Mouse (Mus musculus): ENCODE results near the gene Wdr74. TPM values are rescaled to one million over a fixed set of nuclear protein-coding genes. Genes with fewer than 3 reads are reported as not detected.

Wdr74 gene
- polyA plus RNA-seq, 1 experiment, result 97.0 TPM

DNA sequence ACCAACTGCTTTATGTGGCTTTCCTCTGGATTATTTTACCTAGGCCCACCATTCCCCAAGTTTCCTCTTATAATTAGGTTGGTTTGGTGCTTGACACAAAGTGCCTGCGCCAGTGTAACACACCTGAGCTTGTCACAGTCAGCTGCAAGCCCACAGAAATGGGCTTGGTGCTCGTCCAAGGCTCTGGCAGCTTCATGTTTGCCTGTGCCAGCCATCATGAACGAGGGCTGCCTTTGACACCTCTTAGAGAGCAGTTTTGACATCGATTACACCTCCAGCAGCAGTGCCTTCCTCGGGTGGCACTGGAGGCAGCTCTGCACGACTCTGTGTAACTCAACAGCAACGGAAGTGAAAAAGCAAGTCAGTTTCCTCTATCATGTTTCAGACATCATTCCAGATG lies 54.5 kb downstream of the Wdr74 start:
- Histone ChIP-seq H3K9me3 (replicated peaks; ENCODE audit: control insufficient read depth, insufficient read depth, low read length, poor library complexity, severe bottlenecking) (no peaks in the 10 kb centered on the region), H3K4me1 (ENCODE audit: control insufficient read depth, insufficient read depth, low read length) (no peaks in the 10 kb centered on the region), H3K36me3 (ENCODE audit: control insufficient read depth, insufficient read depth, low read length, poor library complexity, severe bottlenecking) (peaks cover 16% of the 10 kb centered on the region), H3K27ac (ENCODE audit: insufficient read depth, low read length) (no peak overlapping the region), H3K4me3 (ENCODE audit: low read depth, low read length) (no peak overlapping the region), H3K9ac (ENCODE audit: low read depth, poor library complexity, severe bottlenecking) (no peak overlapping the region), H3K27me3 (ENCODE audit: control insufficient read depth, insufficient read depth, low read length, poor library complexity, severe bottlenecking) (no peaks in the 10 kb centered on the region)
- TF ChIP-seq CTCF (IDR thresholded peaks at IDR 0.05; ENCODE audit: low read depth, low read length) (no peak), EP300 (IDR thresholded peaks at IDR 0.05; ENCODE audit: insufficient read depth, low read depth, low read length) (no peak), POLR2A (IDR thresholded peaks at IDR 0.05; ENCODE audit: insufficient read depth, low read length) (no peak)

Other genes starting within 250 kb of the Wdr74 start
- not detected in 2 replicates for gene Slc22a8, start 144.6 kb upstream of the Wdr74 start, polyA plus RNA-seq (2011; ENCODE audit: insufficient read depth, insufficient read length, low read depth, missing spikeins)
- gene Slc22a6, start 117.8 kb upstream of the Wdr74 start, polyA plus RNA-seq (2011; ENCODE audit: insufficient read depth, insufficient read length, low read depth, missing spikeins), result not detected in 2 replicates
- gene Chrm1, start 72.0 kb upstream of the Wdr74 start, polyA plus RNA-seq (2011; ENCODE audit: insufficient read depth, insufficient read length, low read depth, missing spikeins), result not detected in 2 replicates
- 170 TPM in 2 replicates for gene Slc3a2, start 12.5 kb upstream of the Wdr74 start, polyA plus RNA-seq (2011; ENCODE audit: insufficient read depth, insufficient read length, low read depth, missing spikeins)
- gene 1700092M07Rik, start 4.9 kb downstream of the Wdr74 start, polyA plus RNA-seq (2011; ENCODE audit: insufficient read depth, insufficient read length, low read depth, missing spikeins), result 2.2 TPM in 1 of 2 replicates, not detected in the other
- gene Stx5a, start 5.6 kb downstream of the Wdr74 start, polyA plus RNA-seq (2011; ENCODE audit: insufficient read depth, insufficient read length, low read depth, missing spikeins), result 45.6 and 47.1 TPM in 2 replicates
- 122 and 200 TPM in 2 replicates for gene Nxf1, start 21.2 kb downstream of the Wdr74 start, polyA plus RNA-seq (2011; ENCODE audit: insufficient read depth, insufficient read length, low read depth, missing spikeins)
- 21.4 and 23.4 TPM in 2 replicates for gene Tmem223, start 35.2 kb downstream of the Wdr74 start, polyA plus RNA-seq (2011; ENCODE audit: insufficient read depth, insufficient read length, low read depth, missing spikeins)
- gene Tmem179b, start 38.6 kb downstream of the Wdr74 start, polyA plus RNA-seq (2011; ENCODE audit: insufficient read depth, insufficient read length, low read depth, missing spikeins), result 29.0 and 34.5 TPM in 2 replicates
- 17.1 and 17.7 TPM in 2 replicates for gene Taf6l, start 50.6 kb downstream of the Wdr74 start, polyA plus RNA-seq (2011; ENCODE audit: insufficient read depth, insufficient read length, low read depth, missing spikeins)
- 98.2 and 103 TPM in 2 replicates for gene Polr2g, start 62.8 kb downstream of the Wdr74 start, polyA plus RNA-seq (2011; ENCODE audit: insufficient read depth, insufficient read length, low read depth, missing spikeins)
- 3.1 and 4.1 TPM in 2 replicates for gene Zbtb3, start 66.7 kb downstream of the Wdr74 start, polyA plus RNA-seq (2011; ENCODE audit: insufficient read depth, insufficient read length, low read depth, missing spikeins)
- 77.3 and 84.9 TPM in 2 replicates for gene Ttc9c, start 83.5 kb downstream of the Wdr74 start, polyA plus RNA-seq (2011; ENCODE audit: insufficient read depth, insufficient read length, low read depth, missing spikeins)
- 105 and 108 TPM in 2 replicates for gene Hnrnpul2, start 84.2 kb downstream of the Wdr74 start, polyA plus RNA-seq (2011; ENCODE audit: insufficient read depth, insufficient read length, low read depth, missing spikeins)
- 74.8 and 87.2 TPM in 2 replicates for gene AC129217.1, start 93.9 kb downstream of the Wdr74 start, polyA plus RNA-seq (2011; ENCODE audit: insufficient read depth, insufficient read length, low read depth, missing spikeins)
- 32.3 and 36.2 TPM in 2 replicates for gene Bscl2, start 101.6 kb downstream of the Wdr74 start, polyA plus RNA-seq (2011; ENCODE audit: insufficient read depth, insufficient read length, low read depth, missing spikeins)
- gene Gng3, start 103.4 kb downstream of the Wdr74 start, polyA plus RNA-seq (2011; ENCODE audit: insufficient read depth, insufficient read length, low read depth, missing spikeins), result 28.3 and 29.7 TPM in 2 replicates
- gene Lrrn4cl, start 114.9 kb downstream of the Wdr74 start, polyA plus RNA-seq (2011; ENCODE audit: insufficient read depth, insufficient read length, low read depth, missing spikeins), result 1.3 and 2.1 TPM in 2 replicates
- 189 and 201 TPM in 2 replicates for gene Ubxn1, start 135.7 kb downstream of the Wdr74 start, polyA plus RNA-seq (2011; ENCODE audit: insufficient read depth, insufficient read length, low read depth, missing spikeins)
- gene Uqcc3, start 145.1 kb downstream of the Wdr74 start, polyA plus RNA-seq (2011; ENCODE audit: insufficient read depth, insufficient read length, low read depth, missing spikeins), result 14.4 and 14.9 TPM in 2 replicates
- 10.1 and 13.4 TPM in 2 replicates for gene Lbhd1, start 147.9 kb downstream of the Wdr74 start, polyA plus RNA-seq (2011; ENCODE audit: insufficient read depth, insufficient read length, low read depth, missing spikeins)
- gene Gm49403, start 148.1 kb downstream of the Wdr74 start, polyA plus RNA-seq (2011; ENCODE audit: insufficient read depth, insufficient read length, low read depth, missing spikeins), result not detected in 2 replicates
- 162 and 172 TPM in 2 replicates for gene 1810009A15Rik, start 153.0 kb downstream of the Wdr74 start, polyA plus RNA-seq (2011; ENCODE audit: insufficient read depth, insufficient read length, low read depth, missing spikeins)
- gene Gm49416, start 153.1 kb downstream of the Wdr74 start, polyA plus RNA-seq (2011; ENCODE audit: insufficient read depth, insufficient read length, low read depth, missing spikeins), result 11.9 and 24.8 TPM in 2 replicates
- gene Ints5, start 157.2 kb downstream of the Wdr74 start, polyA plus RNA-seq (2011; ENCODE audit: insufficient read depth, insufficient read length, low read depth, missing spikeins), result 23.1 and 26.7 TPM in 2 replicates
- 183 and 184 TPM in 2 replicates for gene Ganab, start 162.2 kb downstream of the Wdr74 start, polyA plus RNA-seq (2011; ENCODE audit: insufficient read depth, insufficient read length, low read depth, missing spikeins)
- 26.6 and 26.8 TPM in 2 replicates for gene B3gat3, start 184.5 kb downstream of the Wdr74 start, polyA plus RNA-seq (2011; ENCODE audit: insufficient read depth, insufficient read length, low read depth, missing spikeins)
- 1.6 and 2.2 TPM in 2 replicates for gene Rom1, start 193.5 kb downstream of the Wdr74 start, polyA plus RNA-seq (2011; ENCODE audit: insufficient read depth, insufficient read length, low read depth, missing spikeins)
- gene Eml3, start 193.7 kb downstream of the Wdr74 start, polyA plus RNA-seq (2011; ENCODE audit: insufficient read depth, insufficient read length, low read depth, missing spikeins), result 19.2 and 20.4 TPM in 2 replicates
- gene Mta2, start 206.0 kb downstream of the Wdr74 start, polyA plus RNA-seq (2011; ENCODE audit: insufficient read depth, insufficient read length, low read depth, missing spikeins), result 106 and 108 TPM in 2 replicates
- 26.4 and 30.1 TPM in 2 replicates for gene Tut1, start 218.0 kb downstream of the Wdr74 start, polyA plus RNA-seq (2011; ENCODE audit: insufficient read depth, insufficient read length, low read depth, missing spikeins)
- gene Eef1g, start 231.2 kb downstream of the Wdr74 start, polyA plus RNA-seq (2011; ENCODE audit: insufficient read depth, insufficient read length, low read depth, missing spikeins), result 1,175 and 1,274 TPM in 2 replicates